Mouse (Mus musculus) embryonic fibroblast, embryonic 13.5 days (primary cell): ENCODE data around the gene Ccdc110. TPM values are rescaled to one million over a fixed set of nuclear protein-coding genes. Genes with fewer than 3 reads are reported as not detected.

Experiments
- H3K27ac ChIP-seq: 2 replicates; pipeline ENCODE4 v1.5.1; 2012; ENCODE audit warnings: low read length, control low read depth, inconsistent platforms; ENCODE audit not compliant: insufficient read depth
- H3K4me1 ChIP-seq: 2 replicates; pipeline ENCODE4 v1.6.1; 2011; ENCODE audit warnings: low read length; ENCODE audit not compliant: control insufficient read depth, insufficient read depth
- H3K4me3 ChIP-seq: 2 replicates; pipeline ENCODE4 v1.5.1; 2011; ENCODE audit warnings: mild to moderate bottlenecking, control low read depth, low read length; ENCODE audit not compliant: insufficient read depth
- CTCF ChIP-seq: IDR thresholded peaks from 2 replicates; pipeline ENCODE4 v1.5.1; 2011; ENCODE audit warnings: mild to moderate bottlenecking, control low read depth, low read length, moderate library complexity, borderline replicate concordance; ENCODE audit not compliant: insufficient read depth
- POLR2A ChIP-seq: IDR thresholded peaks from 2 replicates; pipeline ENCODE4 v1.6.1; 2011; ENCODE audit warnings: low read depth, mild to moderate bottlenecking, control low read depth, low read length, moderate library complexity
- polyA plus RNA-seq: library from polyadenylated mRNA; stranded (reverse); fragments of >200 nt; gene quantifications from 2 replicates; pipeline ENCODE4 v1.2.4, GENCODE M21; 2011; ENCODE audit warnings: low read depth; ENCODE audit not compliant: missing spikeins, insufficient read length

Ccdc110 gene
- polyA plus RNA-seq, 1 experiment: not detected

- no peak overlapping the region for H3K4me3 ChIP-seq
- H3K4me1 ChIP-seq: no peaks in the 10 kb centered on the region
- H3K27ac ChIP-seq: no peak overlapping the region
- no peak for TF ChIP-seq POLR2A
- no peak for TF ChIP-seq CTCF
Observed at GRCm38 (mm10) chr8:45913707-45914106, 20.7 kb upstream of the Ccdc110 start.

- TF ChIP-seq CTCF: no peak
- TF ChIP-seq POLR2A: no peak
- H3K4me1 ChIP-seq: no peaks in the 10 kb centered on the region
- H3K27ac ChIP-seq: no peak overlapping the region
- no peak overlapping the region for H3K4me3 ChIP-seq
Observed at GRCm38 (mm10) chr8:45916496-45916895, 17.9 kb upstream of the Ccdc110 start.

- no peak overlapping the region for H3K27ac ChIP-seq
- no peaks in the 10 kb centered on the region for H3K4me1 ChIP-seq
- H3K4me3 ChIP-seq: peak overlapping the region; percentile 11; the same call in 1 of the 2 replicates
- TF ChIP-seq CTCF (no peak), POLR2A (no peak)
Observed at GRCm38 (mm10) chr8:45917040-45917679, 17.3 kb upstream of the Ccdc110 start.

- no peak overlapping the region for H3K27ac ChIP-seq
- no peak overlapping the region for H3K4me3 ChIP-seq
- no peaks in the 10 kb centered on the region for H3K4me1 ChIP-seq
- TF ChIP-seq CTCF: no peak
- no peak for TF ChIP-seq POLR2A
Observed at GRCm38 (mm10) chr8:45918891-45919290, 15.5 kb upstream of the Ccdc110 start.

- TF ChIP-seq POLR2A: no peak
- no peak overlapping the region for H3K27ac ChIP-seq
- H3K4me3 ChIP-seq: no peak overlapping the region
- H3K4me1 ChIP-seq: no peaks in the 10 kb centered on the region
Observed at GRCm38 (mm10) chr8:45920392-45920791, 14.0 kb upstream of the Ccdc110 start.

GRCm38 (mm10) chr8:45922116-45922515 is 12.3 kb upstream of the Ccdc110 start:
- no peaks in the 10 kb centered on the region for H3K4me1 ChIP-seq
- no peak for TF ChIP-seq POLR2A
- TF ChIP-seq CTCF: no peak
- no peak overlapping the region for H3K4me3 ChIP-seq
- no peak overlapping the region for H3K27ac ChIP-seq

GRCm38 (mm10) chr8:45936986-45937385 is 2.6 kb downstream of the Ccdc110 start:
- no peak overlapping the region for H3K27ac ChIP-seq
- TF ChIP-seq POLR2A (no peak), CTCF (no peak)
- no peak overlapping the region for H3K4me3 ChIP-seq
- no peaks in the 10 kb centered on the region for H3K4me1 ChIP-seq

- Histone ChIP-seq H3K4me3 (no peak overlapping the region), H3K4me1 (no peaks in the 10 kb centered on the region), H3K27ac (no peak overlapping the region)
- TF ChIP-seq POLR2A: no peak
- no peak for TF ChIP-seq CTCF
Observed at GRCm38 (mm10) chr8:45946283-45946682, 11.9 kb downstream of the Ccdc110 start.

GRCm38 (mm10) chr8:45950622-45951021 is 16.2 kb downstream of the Ccdc110 start:
- no peaks in the 10 kb centered on the region for H3K4me1 ChIP-seq
- TF ChIP-seq CTCF (no peak), POLR2A (no peak)
- no peak overlapping the region for H3K27ac ChIP-seq
- no peak overlapping the region for H3K4me3 ChIP-seq

- Histone ChIP-seq H3K27ac (no peak overlapping the region), H3K4me3 (no peak overlapping the region), H3K4me1 (0 out of 2 replicates have a peak, but pooled peaks cover 3% of the 10 kb centered on the region)
- TF ChIP-seq CTCF (no peak), POLR2A (no peak)
Observed at GRCm38 (mm10) chr8:45970894-45971293, 36.5 kb downstream of the Ccdc110 start.
